Mouse (Mus musculus) lung, embryonic 16.5 days (tissue): ENCODE measurements around the gene Lgalsl. TPM values are rescaled to one million over a fixed set of nuclear protein-coding genes. Genes with fewer than 3 reads are reported as not detected.

Experiments
- ATAC-seq: fragments of 200-750 bp; cut with Nextera tagmentation; 2 replicates; pipeline ENCODE4 v1.8.0; 2017; ENCODE audit warnings: low read depth, mild to moderate bottlenecking, moderate library complexity
- H3K27ac ChIP-seq: fragments of 300-500 bp; sonication (generic); 2 replicates; pipeline ENCODE4 v1.5.1; 2014; ENCODE audit warnings: mild to moderate bottlenecking, control low read depth, low read length
- H3K27me3 ChIP-seq: fragments of 300-500 bp; sonication (generic); 2 replicates; pipeline ENCODE4 v1.6.1; 2014; ENCODE audit warnings: low read depth, low read length, mixed read lengths; ENCODE audit not compliant: control insufficient read depth, insufficient read depth
- H3K36me3 ChIP-seq: fragments of 300-500 bp; sonication (generic); 2 replicates; pipeline ENCODE4 v1.6.1; 2014; ENCODE audit warnings: low read length; ENCODE audit not compliant: control insufficient read depth, insufficient read depth
- H3K4me1 ChIP-seq: fragments of 300-500 bp; sonication (generic); replicated peaks from 2 replicates; pipeline ENCODE4 v1.6.1; 2014; ENCODE audit warnings: low read length, mixed read lengths; ENCODE audit not compliant: control insufficient read depth, insufficient read depth
- H3K4me2 ChIP-seq: fragments of 300-500 bp; sonication (generic); 2 replicates; pipeline ENCODE4 v1.6.1; 2014; ENCODE audit warnings: low read depth, low read length, control low read depth
- H3K4me3 ChIP-seq: fragments of 300-500 bp; sonication (generic); 2 replicates; pipeline ENCODE4 v1.5.1; 2014; ENCODE audit warnings: mild to moderate bottlenecking, low read length, control low read depth
- H3K9ac ChIP-seq: fragments of 300-500 bp; sonication (generic); 2 replicates; pipeline ENCODE4 v1.6.1; 2014; ENCODE audit warnings: low read length, control low read depth
- H3K9me3 ChIP-seq: fragments of 300-500 bp; sonication (generic); 2 replicates; pipeline ENCODE4 v1.6.1; 2016; ENCODE audit warnings: low read length; ENCODE audit not compliant: control insufficient read depth
- WGBS: fragments of 180-500 bp; shearing (Covaris S2); extraction: QIAGEN DNeasy Blood & Tissue Kit; methylation state at CpG from one replicate; pipeline ENCODE4 v1.1.7; 2014; 5-methylcytosine and 5-hydroxymethylcytosine counted together
- polyA plus RNA-seq: library from polyadenylated mRNA; unstranded; fragments of >200 nt; fragmentation: Nextera tagmentation; extraction: Ambion mirVana; gene quantifications from 2 replicates; pipeline ENCODE4 v1.2.1, GENCODE M21; 2015

The Lgalsl gene
- polyA plus RNA-seq, 1 experiment from 2014 or later = 51.8 TPM

DNA sequence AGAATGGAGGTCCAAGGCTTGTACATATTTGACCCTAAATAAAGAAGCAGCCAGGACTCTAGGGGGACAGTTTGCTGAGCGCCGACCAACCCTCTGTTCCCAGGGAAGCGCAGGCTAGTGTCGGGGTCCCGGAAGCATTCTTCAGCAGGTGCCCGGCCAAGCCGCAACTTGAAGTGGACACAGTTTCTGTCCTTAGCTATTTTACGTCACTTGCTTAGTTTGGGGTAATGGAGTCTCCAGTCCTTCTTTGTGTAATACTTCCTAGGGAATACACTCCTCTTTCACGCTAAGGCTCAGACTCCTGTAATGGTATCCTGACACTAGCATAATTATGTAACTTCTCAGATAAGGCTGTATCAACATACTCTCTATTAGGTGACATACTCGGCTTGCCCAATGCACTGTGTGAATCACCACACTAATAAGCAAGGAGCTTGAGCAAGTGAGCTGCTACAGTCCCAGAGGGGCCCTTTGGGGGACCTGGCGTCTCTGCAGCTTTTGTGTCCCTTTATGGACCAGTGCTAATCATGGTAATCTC lies 813 bp upstream of the Lgalsl start:
- peak overlapping the region; percentile 70 for H3K4me2 ChIP-seq
- peak overlapping the region; percentile 89 for H3K4me3 ChIP-seq
- H3K9ac ChIP-seq = peak overlapping the region; percentile 97
- H3K9me3 ChIP-seq = no peaks in the 10 kb centered on the region
- peaks cover 20% of the 10 kb centered on the region for H3K4me1 ChIP-seq
- no peaks in the 10 kb centered on the region for H3K27me3 ChIP-seq
- WGBS = 18% methylated on average over 11 of the region's 11 CpGs
- ATAC-seq = peak; percentile 30; the same call in 1 of the 2 replicates
- no peak overlapping the region for H3K27ac ChIP-seq
- peaks cover 12% of the 10 kb centered on the region; the same call in 1 of the 2 replicates for H3K36me3 ChIP-seq

DNA sequence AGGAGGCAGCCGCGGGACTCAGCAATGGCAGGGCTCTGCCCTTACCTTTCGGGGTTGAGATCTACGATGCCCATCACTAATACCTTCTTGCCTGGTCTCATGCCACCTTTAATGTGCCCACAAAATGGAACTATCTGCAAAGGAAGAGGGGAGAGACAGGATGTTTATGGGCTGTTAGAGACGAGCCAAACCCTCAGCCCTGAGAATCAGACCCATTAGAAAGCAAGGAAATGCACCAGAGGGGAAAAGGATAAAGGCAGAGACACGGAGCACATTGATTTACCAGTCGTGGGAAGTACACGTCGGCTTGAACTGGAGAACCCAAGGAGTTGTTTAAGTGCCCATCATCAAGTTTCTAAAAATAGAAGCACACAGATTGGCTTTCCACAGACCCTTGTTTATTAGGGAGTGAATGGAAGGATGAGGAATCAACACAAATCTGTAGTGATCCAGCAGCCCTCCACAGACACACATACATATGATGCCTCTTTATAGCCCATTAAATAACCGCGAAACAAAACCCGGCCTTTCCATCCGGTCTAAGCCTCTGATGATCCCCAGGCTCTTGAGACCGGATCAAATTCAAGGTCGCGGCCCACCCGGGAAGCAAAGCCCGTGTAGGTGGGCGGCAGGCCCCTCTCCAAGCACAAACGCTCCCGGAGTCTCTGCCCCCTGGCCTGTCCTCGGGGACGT lies 717 bp downstream of the Lgalsl start:
- 6% methylated on average over 22 of the region's 23 CpGs for WGBS
- H3K4me3 ChIP-seq = peak overlapping the region; percentile 89

DNA sequence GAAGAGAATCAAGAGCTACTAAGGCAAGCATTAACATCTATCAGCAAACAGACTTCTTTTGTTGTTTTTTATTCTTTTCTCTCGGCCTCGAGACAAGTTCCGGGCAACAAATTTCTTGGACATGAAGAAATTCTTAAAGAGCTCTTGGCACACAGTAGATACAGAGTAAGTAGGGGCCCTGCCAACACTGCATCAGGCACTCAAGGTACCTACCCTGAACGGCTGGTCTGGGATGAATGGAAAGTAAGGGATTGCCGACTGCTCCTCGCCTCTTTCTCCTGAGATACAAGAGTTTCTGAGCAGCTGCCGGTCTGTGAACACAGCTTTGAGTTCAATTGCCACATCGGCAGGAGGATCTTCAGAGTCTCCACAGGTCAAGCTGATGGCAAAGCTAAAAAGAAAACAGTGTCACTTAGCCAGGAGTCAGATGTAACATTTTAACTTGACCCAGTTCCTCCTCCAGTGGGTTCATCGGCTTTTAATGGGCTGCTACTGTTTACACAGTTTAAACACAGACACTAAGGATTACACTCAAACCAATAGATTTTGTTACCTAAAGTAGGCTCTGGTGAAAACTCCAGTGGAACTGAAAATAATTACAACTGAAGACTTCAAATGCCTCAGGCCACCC lies 1.7 kb downstream of the Lgalsl start:
- H3K4me3 ChIP-seq = peak overlapping the region; percentile 89; the same call in 1 of the 2 replicates
- H3K4me1 ChIP-seq = peaks cover 20% of the 10 kb centered on the region
- H3K9ac ChIP-seq = no peak overlapping the region
- H3K4me2 ChIP-seq = peak overlapping the region; percentile 70
- H3K27me3 ChIP-seq = no peaks in the 10 kb centered on the region
- H3K9me3 ChIP-seq = no peaks in the 10 kb centered on the region
- 40% methylated on average over 9 of the region's 9 CpGs for WGBS
- peaks cover 22% of the 10 kb centered on the region; the same call in 1 of the 2 replicates for H3K36me3 ChIP-seq
- ATAC-seq = no peak
- peak overlapping the region; percentile 11 for H3K27ac ChIP-seq

More for the DNA sequence above, 717 bp downstream of the Lgalsl start:
- no peaks in the 10 kb centered on the region for H3K9me3 ChIP-seq
- H3K36me3 ChIP-seq = peaks cover 19% of the 10 kb centered on the region; the same call in 1 of the 2 replicates
- peaks cover 20% of the 10 kb centered on the region for H3K4me1 ChIP-seq
- peak overlapping the region; percentile 70 for H3K4me2 ChIP-seq
- peak overlapping the region; percentile 83 for H3K27ac ChIP-seq
- peak; percentile 27; the same call in 1 of the 2 replicates for ATAC-seq
- peak overlapping the region; percentile 97 for H3K9ac ChIP-seq
- H3K27me3 ChIP-seq = no peaks in the 10 kb centered on the region

DNA sequence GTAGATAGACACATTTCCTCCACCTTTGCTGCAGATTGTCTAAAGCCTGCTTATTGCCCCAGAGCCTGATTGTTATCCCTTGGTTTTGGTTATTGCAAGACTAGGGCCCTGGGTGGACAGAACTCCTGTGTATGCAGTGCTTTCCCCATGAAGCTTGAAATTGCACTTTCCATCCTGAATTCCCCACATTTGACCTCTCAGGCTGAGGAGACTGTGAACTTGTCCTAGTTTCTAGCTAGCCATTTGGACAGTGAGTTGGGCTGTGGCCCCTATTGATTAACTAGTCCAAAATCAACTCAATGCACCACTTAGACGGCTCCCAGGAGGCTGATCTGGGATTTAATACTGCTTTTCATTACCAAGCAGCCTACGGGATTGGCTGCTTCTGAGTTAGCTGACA lies 6.9 kb downstream of the Lgalsl start:
- H3K4me3 ChIP-seq = no peak overlapping the region
- no peak overlapping the region for H3K4me2 ChIP-seq
- 87% methylated on average over 2 of the region's 2 CpGs for WGBS
- H3K27ac ChIP-seq = no peak overlapping the region
- no peak overlapping the region for H3K9ac ChIP-seq
- H3K9me3 ChIP-seq = no peaks in the 10 kb centered on the region
- ATAC-seq = no peak
- peaks cover 22% of the 10 kb centered on the region; the same call in 1 of the 2 replicates for H3K36me3 ChIP-seq
- no peaks in the 10 kb centered on the region for H3K27me3 ChIP-seq
- peaks cover 4% of the 10 kb centered on the region; the same call in 1 of the 2 replicates for H3K4me1 ChIP-seq

DNA sequence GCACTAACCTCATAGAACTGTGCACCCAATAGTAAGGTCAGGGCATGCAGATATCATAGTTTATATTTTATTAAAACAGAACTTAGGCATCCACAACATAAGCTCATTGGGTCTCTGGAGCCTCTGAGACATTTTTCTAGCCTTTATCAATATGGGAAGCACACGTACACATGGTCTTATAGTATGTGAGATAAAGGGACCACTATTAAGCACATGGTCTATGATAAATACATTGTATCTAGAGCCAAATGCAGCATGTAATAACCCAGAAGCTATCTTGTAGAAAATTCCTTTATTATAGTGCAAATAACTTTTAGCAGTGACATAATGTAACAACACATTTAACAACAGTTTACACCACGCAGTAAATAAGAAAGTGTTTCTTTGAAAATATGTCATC lies 7.6 kb downstream of the Lgalsl start:
- Histone ChIP-seq H3K9ac (no peak overlapping the region), H3K4me2 (no peak overlapping the region), H3K9me3 (no peaks in the 10 kb centered on the region), H3K36me3 (peaks cover 22% of the 10 kb centered on the region; the same call in 1 of the 2 replicates), H3K4me1 (no peaks in the 10 kb centered on the region), H3K27ac (no peak overlapping the region), H3K4me3 (no peak overlapping the region), H3K27me3 (no peaks in the 10 kb centered on the region)
- ATAC-seq = no peak
- WGBS = 61% methylated on average over 2 of the region's 2 CpGs

DNA sequence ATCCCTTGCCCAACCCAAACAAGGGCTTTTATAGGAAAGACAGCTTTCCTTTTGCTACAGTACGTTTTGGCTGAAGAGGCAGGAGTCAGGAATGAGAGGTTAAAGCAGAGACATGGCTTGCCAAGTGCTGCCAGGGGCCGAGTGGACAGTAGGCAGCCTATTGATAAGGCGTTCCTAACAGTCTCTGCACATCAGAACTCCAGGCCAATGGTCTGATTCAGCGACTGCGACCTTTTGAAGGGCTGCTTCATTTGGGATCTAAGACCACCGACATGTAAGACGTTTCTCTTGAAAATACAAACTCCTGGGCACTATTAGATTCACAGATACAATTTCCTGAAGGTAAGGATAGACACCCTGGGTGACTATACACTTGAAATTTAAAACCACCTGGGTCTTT lies 9.5 kb downstream of the Lgalsl start:
- H3K9me3 ChIP-seq = no peaks in the 10 kb centered on the region
- H3K27me3 ChIP-seq = no peaks in the 10 kb centered on the region
- no peak overlapping the region for H3K9ac ChIP-seq
- no peak overlapping the region for H3K27ac ChIP-seq
- H3K4me1 ChIP-seq = no peaks in the 10 kb centered on the region
- H3K4me3 ChIP-seq = no peak overlapping the region
- ATAC-seq = no peak
- H3K36me3 ChIP-seq = peaks cover 6% of the 10 kb centered on the region; the same call in 1 of the 2 replicates
- WGBS = 69% methylated on average over 7 of the region's 7 CpGs
- no peak overlapping the region for H3K4me2 ChIP-seq

DNA sequence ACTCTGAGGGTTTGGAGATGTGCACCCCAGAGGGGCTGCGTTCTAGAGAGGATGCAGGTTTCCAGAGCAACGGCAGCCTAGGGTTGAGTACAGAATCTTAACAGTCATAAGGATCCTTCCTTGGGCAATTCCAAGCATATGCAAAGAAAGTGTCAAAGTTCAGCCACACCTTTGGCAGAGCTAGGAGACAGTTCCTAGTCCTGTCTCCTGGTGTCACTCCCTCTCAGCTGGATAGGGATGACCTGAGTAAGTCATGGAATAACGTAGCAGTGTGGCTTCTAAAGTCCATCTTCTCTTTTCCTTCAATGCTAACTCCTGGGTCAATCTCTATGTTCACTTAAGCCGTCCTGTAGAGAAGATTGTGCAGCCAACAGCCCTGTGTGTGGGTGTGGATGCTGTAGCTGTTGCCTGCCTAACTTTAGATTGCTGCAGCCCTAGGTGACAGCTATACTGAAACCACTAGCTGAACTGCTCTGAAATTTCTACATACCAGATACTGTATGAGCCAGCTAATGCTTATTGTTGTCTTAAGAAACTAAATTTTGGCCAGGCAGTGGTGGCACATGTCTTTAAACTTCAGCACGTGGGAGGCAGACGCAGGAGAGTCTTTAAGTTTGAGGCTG lies 16.8 kb downstream of the Lgalsl start:
- 82% methylated on average over 6 of the region's 6 CpGs for WGBS
- Histone ChIP-seq H3K27me3 (no peaks in the 10 kb centered on the region), H3K9ac (no peak overlapping the region), H3K4me2 (no peak overlapping the region), H3K27ac (no peak overlapping the region), H3K4me1 (no peaks in the 10 kb centered on the region), H3K36me3 (no peaks in the 10 kb centered on the region), H3K4me3 (no peak overlapping the region), H3K9me3 (no peaks in the 10 kb centered on the region)
- ATAC-seq = no peak

DNA sequence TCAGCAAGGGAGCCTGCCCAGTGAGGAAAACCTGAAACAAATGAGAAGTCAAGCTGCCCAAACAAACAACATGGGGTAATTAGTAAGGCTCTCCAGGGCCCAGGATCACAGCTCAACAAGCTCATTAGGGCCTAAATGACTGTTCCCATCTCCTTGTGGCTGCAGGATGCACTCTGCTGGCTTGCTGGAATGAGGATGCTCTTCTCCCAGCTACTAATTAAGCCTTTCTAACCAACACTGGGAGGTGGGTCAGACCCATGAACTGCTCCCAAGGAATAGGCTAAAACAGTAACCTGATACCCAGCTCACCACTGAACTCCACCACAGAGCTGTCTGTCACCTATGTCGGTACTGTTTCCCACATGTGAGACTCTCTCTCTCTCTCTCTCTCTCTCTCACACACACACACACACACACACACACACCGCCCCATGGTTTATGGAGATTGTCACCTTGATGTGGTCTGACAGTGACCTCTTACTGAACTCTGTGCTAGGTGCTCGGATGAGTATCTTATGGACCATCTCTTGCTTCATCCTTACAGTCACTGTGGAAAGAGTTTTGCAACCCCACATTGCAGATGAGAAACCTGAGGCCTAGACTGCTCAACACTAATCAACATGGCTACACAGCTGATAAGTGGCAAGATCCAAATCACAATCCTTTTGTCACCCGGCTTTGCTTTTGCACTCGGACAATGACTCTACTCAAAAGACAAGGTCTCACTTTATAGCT lies 18.5 kb downstream of the Lgalsl start:
- Histone ChIP-seq H3K9ac (no peak overlapping the region), H3K4me2 (no peak overlapping the region), H3K4me1 (no peaks in the 10 kb centered on the region), H3K27ac (no peak overlapping the region), H3K4me3 (no peak overlapping the region), H3K27me3 (no peaks in the 10 kb centered on the region), H3K36me3 (no peaks in the 10 kb centered on the region), H3K9me3 (no peaks in the 10 kb centered on the region)
- ATAC-seq = no peak
- 67% methylated on average over 5 of the region's 5 CpGs for WGBS
